Mouse (Mus musculus) MEL (cell line): ENCODE results near the gene Tnfrsf13c. TPM values are rescaled to one million over a fixed set of nuclear protein-coding genes. Genes with fewer than 3 reads are reported as not detected.

Experiments
- DNase-seq: peaks from one replicate; pipeline ENCODE4 v3.0.0; 2011; ENCODE audit warnings: low read depth, low spot score
- H3K27ac ChIP-seq: 2 replicates; pipeline ENCODE4 v1.5.1; 2012; ENCODE audit warnings: low read depth, mild to moderate bottlenecking, control low read depth, low read length, moderate library complexity; ENCODE audit not compliant: control insufficient read depth
- H3K27me3 ChIP-seq, 2 experiments: fragments of 150-350 bp in 1 of 2; sonication (generic) in 1 of 2; 2 replicates each; pipeline ENCODE4 v1.6.1; 2012; ENCODE audit warnings: low read length in 2 of 2, mild to moderate bottlenecking in 2 of 2, improper control_type of control experiment in 1 of 2, moderate library complexity in 1 of 2; ENCODE audit not compliant: insufficient read depth in 2 of 2, control insufficient read depth in 1 of 2
- H3K36me3 ChIP-seq, 2 experiments: 2 replicates each; pipeline ENCODE4 v1.6.1; 2012 to 2014; ENCODE audit warnings: low read length in 2 of 2, improper control_type of control experiment in 1 of 2, inconsistent platforms in 1 of 2, mild to moderate bottlenecking in 1 of 2; ENCODE audit not compliant: insufficient read depth in 2 of 2, control insufficient read depth in 1 of 2
- H3K4me1 ChIP-seq, 2 experiments: fragments of 150-350 bp in 1 of 2; sonication (generic) in 1 of 2; 2 replicates each; pipeline ENCODE4 v1.6.1; 2012; ENCODE audit warnings: low read length in 2 of 2, improper control_type of control experiment in 1 of 2, mild to moderate bottlenecking in 1 of 2; ENCODE audit not compliant: insufficient read depth in 2 of 2, control insufficient read depth in 1 of 2
- H3K4me3 ChIP-seq, 2 experiments: fragments of 150-350 bp in 1 of 2; sonication (generic) in 1 of 2; 2 replicates each; pipeline ENCODE4 v1.5.1; 2012; ENCODE audit warnings: low read depth in 2 of 2, low read length in 2 of 2, mild to moderate bottlenecking in 2 of 2, moderate library complexity in 2 of 2, control low read depth in 1 of 2, improper control_type of control experiment in 1 of 2; ENCODE audit not compliant: control insufficient read depth in 1 of 2, insufficient read depth in 1 of 2
- H3K79me2 ChIP-seq: 2 replicates; pipeline ENCODE4 v1.6.1; 2012; ENCODE audit warnings: mild to moderate bottlenecking, low read length, moderate library complexity; ENCODE audit not compliant: control insufficient read depth, poor library complexity, insufficient read depth
- H3K9ac ChIP-seq: 2 replicates; pipeline ENCODE4 v1.6.1; 2012; ENCODE audit warnings: low read depth, mild to moderate bottlenecking, control low read depth, low read length, moderate library complexity; ENCODE audit not compliant: control insufficient read depth, poor library complexity, severe bottlenecking
- H3K9me3 ChIP-seq: fragments of 150-350 bp; sonication (generic); replicated peaks from 2 replicates; pipeline ENCODE4 v1.6.1; 2012; ENCODE audit warnings: mild to moderate bottlenecking, low read length, improper control_type of control experiment, moderate library complexity; ENCODE audit not compliant: insufficient read depth
- CTCF ChIP-seq, 3 experiments: IDR thresholded peaks in 2 of 3; conservative IDR thresholded peaks in 1 of 3; 2 replicates each; pipeline ENCODE4 v1.5.1; 2011 to 2012; ENCODE audit warnings: low read length in 3 of 3, low read depth in 2 of 3, mild to moderate bottlenecking in 2 of 3, improper control_type of control experiment in 1 of 3, inconsistent platforms in 1 of 3, mixed read lengths in 1 of 3, moderate library complexity in 1 of 3; ENCODE audit not compliant: control insufficient read depth in 1 of 3, insufficient read depth in 1 of 3, poor library complexity in 1 of 3, severe bottlenecking in 1 of 3
- EP300 ChIP-seq, 2 experiments: IDR thresholded peaks; 2 replicates each; pipeline ENCODE4 v1.6.1; 2011; ENCODE audit warnings: improper control_type of control experiment in 2 of 2, low read length in 2 of 2, low read depth in 1 of 2, mild to moderate bottlenecking in 1 of 2
- GABPA ChIP-seq: IDR thresholded peaks from 2 replicates; pipeline ENCODE4 v1.6.1; 2012; ENCODE audit warnings: low read depth, mild to moderate bottlenecking, inconsistent platforms, low read length, improper control_type of control experiment, moderate library complexity
- GATA1 ChIP-seq: IDR thresholded peaks from 2 replicates; pipeline ENCODE4 v1.6.1; 2011; ENCODE audit warnings: low read depth, low read length, improper control_type of control experiment
- JUND ChIP-seq: IDR thresholded peaks from 2 replicates; pipeline ENCODE4 v1.6.1; 2011; ENCODE audit warnings: low read depth, mild to moderate bottlenecking, improper control_type of control experiment, low read length
- MAZ ChIP-seq: IDR thresholded peaks from 2 replicates; pipeline ENCODE4 v1.6.1; 2012; ENCODE audit warnings: low read depth, mild to moderate bottlenecking, inconsistent platforms, low read length, improper control_type of control experiment
- MEF2A ChIP-seq: IDR thresholded peaks from 2 replicates; pipeline ENCODE4 v1.6.1; 2014; ENCODE audit warnings: low read depth, mild to moderate bottlenecking, inconsistent platforms, low read length, improper control_type of control experiment; ENCODE audit not compliant: poor library complexity, insufficient replicate concordance, severe bottlenecking; ENCODE audit errors: extremely low read depth
- MXI1 ChIP-seq: IDR thresholded peaks from 2 replicates; pipeline ENCODE4 v1.6.1; 2011; ENCODE audit warnings: mild to moderate bottlenecking, low read depth, low read length, improper control_type of control experiment
- MYB ChIP-seq: IDR thresholded peaks from 2 replicates; pipeline ENCODE4 v1.6.1; 2011; ENCODE audit warnings: mild to moderate bottlenecking, low read depth, low read length, improper control_type of control experiment
- MYC ChIP-seq: IDR thresholded peaks from 2 replicates; pipeline ENCODE4 v1.6.1; 2011; ENCODE audit warnings: low read depth, mild to moderate bottlenecking, low read length, improper control_type of control experiment, moderate library complexity
- NELFE ChIP-seq: IDR thresholded peaks from 2 replicates; pipeline ENCODE4 v1.6.1; 2011; ENCODE audit warnings: low read depth, low read length, improper control_type of control experiment
- NRF1 ChIP-seq: IDR thresholded peaks from 2 replicates; pipeline ENCODE4 v1.6.1; 2014; ENCODE audit warnings: low read depth, mild to moderate bottlenecking, inconsistent platforms, low read length, improper control_type of control experiment, moderate library complexity; ENCODE audit not compliant: poor library complexity, insufficient read depth, severe bottlenecking
- POLR2A ChIP-seq, 2 experiments: IDR thresholded peaks; 2 replicates each; pipeline ENCODE4 v1.6.1; 2011 to 2012; ENCODE audit warnings: low read length in 2 of 2, mild to moderate bottlenecking in 2 of 2, control low read depth in 1 of 2, improper control_type of control experiment in 1 of 2, low read depth in 1 of 2, moderate library complexity in 1 of 2; ENCODE audit not compliant: control insufficient read depth in 1 of 2, insufficient read depth in 1 of 2, poor library complexity in 1 of 2
- SIN3A ChIP-seq: IDR thresholded peaks from 2 replicates; pipeline ENCODE4 v1.6.1; 2012; ENCODE audit warnings: low read length, improper control_type of control experiment, inconsistent platforms
- TAL1 ChIP-seq: IDR thresholded peaks from 2 replicates; pipeline ENCODE4 v1.6.1; 2012; ENCODE audit warnings: mild to moderate bottlenecking, inconsistent platforms, low read length, moderate library complexity, mixed read lengths
- ZC3H11A ChIP-seq: IDR thresholded peaks from 2 replicates; pipeline ENCODE4 v1.6.1; 2012; ENCODE audit warnings: low read depth, mild to moderate bottlenecking, inconsistent platforms, low read length, improper control_type of control experiment
- ZKSCAN1 ChIP-seq: IDR thresholded peaks from 2 replicates; pipeline ENCODE4 v1.6.1; 2012; ENCODE audit warnings: low read depth, mild to moderate bottlenecking, inconsistent platforms, low read length, improper control_type of control experiment, moderate library complexity
- polyA plus RNA-seq, 2 experiments: library from polyadenylated mRNA; stranded (reverse) in 1 of 2; unstranded in 1 of 2; fragments of >175 nt in 1 of 2; fragments of >200 nt in 1 of 2; gene quantifications; 2 replicates each; pipeline versions ENCODE4 v1.2.1 to v1.2.4; 2012; ENCODE audit warnings: low replicate concordance in 2 of 2, low read depth in 1 of 2; ENCODE audit not compliant: insufficient read length in 2 of 2, insufficient read depth in 1 of 2, missing spikeins in 1 of 2
- total RNA-seq: library from RNA; depleted of rRNA; stranded (reverse); fragments of 300-350 nt; gene quantifications from 2 replicates; pipeline ENCODE4 v1.2.3, GENCODE M21; 2012

Tnfrsf13c gene
- total and polyA plus RNA-seq, 3 experiments, result 0.63 to 1.5 TPM; not detected in 1

- no peaks in the 10 kb centered on the region for H3K9me3 ChIP-seq
- TF ChIP-seq EP300 (IDR thresholded peaks at IDR 0.05; ENCODE audit: low read depth in 1 of 2, low read length in 2 of 2) (no peak), MAZ (no peak), MYC (no peak), ZC3H11A (no peak), GATA1 (no peak), CTCF (IDR thresholded peaks at IDR 0.05 in 2 of 3, conservative IDR thresholded peaks at IDR 0.05 in 1 of 3; ENCODE audit: control insufficient read depth in 1 of 3, insufficient read depth in 1 of 3, low read depth in 2 of 3, low read length in 3 of 3, poor library complexity in 1 of 3, severe bottlenecking in 1 of 3) (no peak), POLR2A (IDR thresholded peaks at IDR 0.05; ENCODE audit: control insufficient read depth in 1 of 2, insufficient read depth in 1 of 2, low read depth in 1 of 2, low read length in 2 of 2, poor library complexity in 1 of 2) (no peak), NELFE (no peak), MEF2A (no peak), SIN3A (no peak), TAL1 (no peak)
- TF ChIP-seq, all 39 proteins: peak for 0
- Histone ChIP-seq H3K36me3 (0 out of 4 replicates have a peak, but pooled peaks cover 0 to 2% of the 10 kb centered on the region in 2 experiments), H3K27ac (no peak overlapping the region), H3K27me3 (no peaks in the 10 kb centered on the region), H3K4me1 (peaks cover 0 to 4% of the 10 kb centered on the region in 2 experiments; a peak in 2 of 4 replicates), H3K4me3 (no peak overlapping the region), H3K9ac (no peak overlapping the region), H3K79me2 (no peaks in the 10 kb centered on the region)
- DNase-seq, result no peak
Observed at GRCm38 (mm10) chr15:82218778-82219666, 5.1 kb downstream of the Tnfrsf13c start.

- Histone ChIP-seq H3K36me3 (0 out of 4 replicates have a peak, but pooled peaks cover 0 to 2% of the 10 kb centered on the region in 2 experiments), H3K4me3 (no peak overlapping the region), H3K9me3 (no peaks in the 10 kb centered on the region), H3K9ac (no peak overlapping the region), H3K4me1 (no peaks in the 10 kb centered on the region; a peak in 1 of 4 replicates), H3K27ac (no peak overlapping the region), H3K79me2 (no peaks in the 10 kb centered on the region)
- no peak for TF ChIP-seq JUND
- TF ChIP-seq, all 39 proteins: peak for 0
- no peaks in the 10 kb centered on the region for H3K27me3 ChIP-seq
- DNase-seq, result no peak
Observed at GRCm38 (mm10) chr15:82217980-82218379, 6.2 kb downstream of the Tnfrsf13c start.

- Histone ChIP-seq H3K9ac (no peak overlapping the region), H3K27me3 (no peaks in the 10 kb centered on the region), H3K79me2 (no peaks in the 10 kb centered on the region), H3K4me1 (no peaks in the 10 kb centered on the region; a peak in 1 of 4 replicates), H3K27ac (no peak overlapping the region), H3K36me3 (0 out of 4 replicates have a peak, but pooled peaks cover 0 to 2% of the 10 kb centered on the region in 2 experiments), H3K4me3 (no peak overlapping the region), H3K9me3 (no peaks in the 10 kb centered on the region)
- peak; percentile 23 for DNase-seq
- TF ChIP-seq NRF1, result no peak
- no peak for TF ChIP-seq MYB
- no peak for TF ChIP-seq ZKSCAN1
- TF ChIP-seq POLR2A (IDR thresholded peaks at IDR 0.05; ENCODE audit: control insufficient read depth in 1 of 2, insufficient read depth in 1 of 2, low read depth in 1 of 2, low read length in 2 of 2, poor library complexity in 1 of 2), result no peak
- no peak for TF ChIP-seq MXI1
- TF ChIP-seq EP300 (IDR thresholded peaks at IDR 0.05; ENCODE audit: low read depth in 1 of 2, low read length in 2 of 2), result no peak
- no peak for TF ChIP-seq TAL1
- no peak for TF ChIP-seq GABPA
Observed at GRCm38 (mm10) chr15:82217039-82217438, 7.1 kb downstream of the Tnfrsf13c start.
